Comparison of ENCODE assay signal across 20 mouse cellular contexts in genomic region chr19:50389925-50390552, GRCm38 (mm10).
"Had no signal": no experiment of that assay in that cellular context is flagged by ENCODE, and none has a peak within 500 bp of the region (broad histone marks: within the 10 kb centered on the region; RNA-seq: fewer than 3 reads in every experiment).

No protein-coding gene starts in this region.

- H3K4me2 ChIP-seq: limb, embryonic 13.5 days; liver, embryonic 12.5 days; liver, embryonic 15.5 days; lung, embryonic 15.5 days; midbrain, embryonic 15.5 days had no signal

- DNase-seq: kidney, adult 2 months; kidney, postnatal 25 days; layer of hippocampus, adult 9-11 months; liver; lung, adult 18-20 months; lung, postnatal 10 days; lung, postnatal 36 days; right cerebral cortex, postnatal 4 days; thymus, postnatal 25 days had no signal

- H3K27ac ChIP-seq: kidney, postnatal 0 days; layer of hippocampus, adult 2 months; limb, embryonic 10.5 days; limb, embryonic 13.5 days; liver, embryonic 12.5 days; liver, embryonic 15.5 days; lung, embryonic 15.5 days; midbrain, embryonic 10.5 days; midbrain, embryonic 15.5 days; stomach, postnatal 0 days had no signal

- H3K9ac ChIP-seq: limb, embryonic 13.5 days; liver, embryonic 12.5 days; liver, embryonic 15.5 days; lung, embryonic 15.5 days; midbrain, embryonic 15.5 days had no signal

- H3K4me3 ChIP-seq: layer of hippocampus, adult 2 months; limb, embryonic 10.5 days; limb, embryonic 13.5 days; liver, embryonic 12.5 days; liver, embryonic 15.5 days; lung, embryonic 15.5 days; megakaryocyte, embryonic 14.5 days; midbrain, embryonic 10.5 days; midbrain, embryonic 15.5 days had no signal

- H3K9me3 ChIP-seq: liver, embryonic 15.5 days had no signal

- ATAC-seq: liver, embryonic 12.5 days; midbrain, embryonic 15.5 days had no signal

- H3K4me1 ChIP-seq: limb, embryonic 10.5 days; limb, embryonic 13.5 days; liver, embryonic 12.5 days; liver, embryonic 15.5 days; lung, embryonic 15.5 days; megakaryocyte, embryonic 14.5 days; midbrain, embryonic 10.5 days; midbrain, embryonic 15.5 days had no signal

- H3K27me3 ChIP-seq: limb, embryonic 13.5 days; liver, embryonic 12.5 days; liver, embryonic 15.5 days; lung, embryonic 15.5 days; megakaryocyte, embryonic 14.5 days; midbrain, embryonic 15.5 days had no signal

- H3K36me3 ChIP-seq: limb, embryonic 10.5 days; limb, embryonic 13.5 days; liver, embryonic 12.5 days; liver, embryonic 15.5 days; lung, embryonic 15.5 days; midbrain, embryonic 10.5 days; midbrain, embryonic 15.5 days had no signal
